Mouse (Mus musculus): Measurements from ENCODE around the gene Tas2r134.

DNA sequence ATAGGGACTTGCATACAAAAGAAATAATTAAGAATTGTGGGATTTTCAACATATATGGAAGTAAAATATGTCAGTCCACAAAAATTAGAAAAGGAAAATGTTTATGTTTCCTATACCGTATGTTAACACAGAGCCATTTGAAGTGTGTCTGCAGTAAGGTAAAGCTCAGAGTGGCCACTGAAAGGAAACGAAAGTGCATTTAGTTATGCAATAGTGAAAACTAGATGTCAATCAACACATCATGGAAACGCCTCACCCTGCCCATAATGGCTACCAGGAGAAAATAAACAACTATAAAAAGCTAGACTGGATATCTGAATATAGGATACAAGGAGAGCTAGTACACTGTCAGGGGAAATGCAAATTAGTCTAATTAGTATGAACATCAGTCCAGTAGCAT lies 1.3 kb upstream of the Tas2r134 start:
- TF ChIP-seq CTCF (IDR thresholded peaks at IDR 0.05; ENCODE audit: insufficient read depth, low read depth, low read length) (no peak), POLR2A (IDR thresholded peaks at IDR 0.05; ENCODE audit: insufficient read depth, low read depth, low read length) (no peak)
